In genomic region chr10:127750136-127750777, GRCm38 (mm10) we compare ENCODE assay signal across 8 mouse cellular contexts. TPM values are rescaled to one million over a fixed set of nuclear protein-coding genes. Genes with fewer than 3 reads are reported as not detected.
DNase-seq lines count a peak whose midpoint lies in the region; ATAC-seq lines count a peak whose summit lies in the region.

No protein-coding gene starts in this region.

- H3K27me3 ChIP-seq in lung, embryonic 15.5 days = no peaks in the 10 kb centered on the region
- H3K27me3 ChIP-seq in forebrain, embryonic 14.5 days (replicated peaks; ENCODE audit: control insufficient read depth, insufficient read depth, low read length) = no peaks in the 10 kb centered on the region
- no peaks in the 10 kb centered on the region for H3K27me3 ChIP-seq in intestine, embryonic 15.5 days (replicated peaks)
- no peaks in the 10 kb centered on the region for H3K27me3 ChIP-seq in neural tube, embryonic 15.5 days (replicated peaks)

- H3K9me3 ChIP-seq in lung, embryonic 15.5 days = no peaks in the 10 kb centered on the region
- H3K9me3 ChIP-seq in forebrain, embryonic 14.5 days (replicated peaks; ENCODE audit: control insufficient read depth, low read length) = no peaks in the 10 kb centered on the region
- no peaks in the 10 kb centered on the region for H3K9me3 ChIP-seq in intestine, embryonic 15.5 days
- no peaks in the 10 kb centered on the region for H3K9me3 ChIP-seq in neural tube, embryonic 15.5 days (replicated peaks)

- H3K27ac ChIP-seq in lung, embryonic 15.5 days = peak overlapping the region; percentile 35; the same call in 1 of the 2 replicates
- no peak overlapping the region for H3K27ac ChIP-seq in forebrain, embryonic 14.5 days (ENCODE audit: low read depth, low read length)
- H3K27ac ChIP-seq in intestine, embryonic 15.5 days = no peak overlapping the region
- H3K27ac ChIP-seq in neural tube, embryonic 15.5 days (replicated peaks) = peak overlapping the region; percentile 13; the same call in 1 of the 2 replicates

- peaks cover 16% of the 10 kb centered on the region for H3K36me3 ChIP-seq in lung, embryonic 15.5 days
- H3K36me3 ChIP-seq in forebrain, embryonic 14.5 days (ENCODE audit: control insufficient read depth, insufficient read depth, low read length) = peaks cover 32% of the 10 kb centered on the region
- H3K36me3 ChIP-seq in intestine, embryonic 15.5 days = peaks cover 11% of the 10 kb centered on the region; the same call in 1 of the 2 replicates
- H3K36me3 ChIP-seq in neural tube, embryonic 15.5 days = peaks cover 19% of the 10 kb centered on the region

- 41% methylated on average over 24 of the region's 24 CpGs for WGBS in lung, embryonic 15.5 days
- WGBS in forebrain, embryonic 14.5 days = 52% methylated on average over 24 of the region's 24 CpGs
- WGBS in intestine, embryonic 15.5 days = 55% methylated on average over 24 of the region's 24 CpGs
- WGBS in neural tube, embryonic 15.5 days = 58% methylated on average over 24 of the region's 24 CpGs

- peak overlapping the region; percentile 43 for H3K4me2 ChIP-seq in lung, embryonic 15.5 days
- H3K4me2 ChIP-seq in forebrain, embryonic 14.5 days (ENCODE audit: low read length) = peak overlapping the region; percentile 33
- peak overlapping the region; percentile 43 for H3K4me2 ChIP-seq in intestine, embryonic 15.5 days (replicated peaks)
- H3K4me2 ChIP-seq in neural tube, embryonic 15.5 days = peak overlapping the region; percentile 46

- ATAC-seq in lung, embryonic 15.5 days (ENCODE audit: borderline replicate concordance, extremely low read depth, low FRiP score, low TSS enrichment) = no peak
- no peak for ATAC-seq in forebrain, embryonic 14.5 days
- ATAC-seq in intestine, embryonic 15.5 days = no peak
- peak; percentile 21; the same call in 1 of the 2 replicates for ATAC-seq in neural tube, embryonic 15.5 days (ENCODE audit: low FRiP score)

- H3K4me3 ChIP-seq in lung, embryonic 15.5 days = peak overlapping the region; percentile 26
- H3K4me3 ChIP-seq in forebrain, embryonic 14.5 days (ENCODE audit: low read depth, low read length) = no peak overlapping the region
- 0 out of 2 replicates have a peak overlapping the region, but pooled peaks have one; percentile 4 for H3K4me3 ChIP-seq in intestine, embryonic 15.5 days (replicated peaks)
- H3K4me3 ChIP-seq in neural tube, embryonic 15.5 days (replicated peaks) = peak overlapping the region; percentile 21

- no peak for DNase-seq in lung, postnatal 4 days
- no peak for DNase-seq in forebrain, embryonic 14.5 days (ENCODE audit: low spot score)
- DNase-seq in left cerebral cortex, postnatal 36 days (ENCODE audit: low spot score in 2 of 2) = no peak
- no peak for DNase-seq in urinary bladder, adult 2 months (ENCODE audit: low spot score)
- DNase-seq in layer of hippocampus, postnatal 14 days (ENCODE audit: low spot score in 2 of 2) = no peak

- intact Hi-C loops in left cerebral cortex, postnatal 36 days (cut with DNase I) = no loop called here

- peaks cover 16% of the 10 kb centered on the region for H3K4me1 ChIP-seq in lung, embryonic 15.5 days
- no peaks in the 10 kb centered on the region for H3K4me1 ChIP-seq in forebrain, embryonic 14.5 days (ENCODE audit: control insufficient read depth, insufficient read depth, low read length)
- peaks cover 9% of the 10 kb centered on the region for H3K4me1 ChIP-seq in intestine, embryonic 15.5 days (replicated peaks)
- H3K4me1 ChIP-seq in neural tube, embryonic 15.5 days = peaks cover 12% of the 10 kb centered on the region

- H3K9ac ChIP-seq in lung, embryonic 15.5 days = no peak overlapping the region
- 0 out of 2 replicates have a peak overlapping the region, but pooled peaks have one; percentile 21 for H3K9ac ChIP-seq in forebrain, embryonic 14.5 days (ENCODE audit: low read length)
- no peak overlapping the region for H3K9ac ChIP-seq in intestine, embryonic 15.5 days
- H3K9ac ChIP-seq in neural tube, embryonic 15.5 days (replicated peaks) = 0 out of 2 replicates have a peak overlapping the region, but pooled peaks have one; percentile 24

RNA-seq across cellular contexts. Expression of gene Gpr182, which starts 1.3 kb away (rescaled TPM):
- polyA plus RNA-seq in lung, embryonic 15.5 days (2015; fragmentation: Nextera tagmentation; extraction: Ambion mirVana) = 10.4 and 11.8 TPM in 2 replicates
- polyA plus RNA-seq in forebrain, embryonic 14.5 days (2014; fragmentation: Nextera tagmentation; extraction: Ambion mirVana) = 0.30 and 0.78 TPM in 2 replicates
- 1.8 and 2.0 TPM in 2 replicates for polyA plus RNA-seq in intestine, embryonic 15.5 days (2015; fragmentation: Nextera tagmentation; extraction: Ambion mirVana)
- polyA plus RNA-seq in neural tube, embryonic 15.5 days (2015; fragmentation: Nextera tagmentation; extraction: Ambion mirVana) = 0.90 and 1.3 TPM in 2 replicates
- total RNA-seq in left cerebral cortex, postnatal 36 days (2021) = 1 to 10 TPM; 1.5 to 1.6 TPM
- 1.2 and 1.8 TPM in 2 replicates for polyA plus RNA-seq in urinary bladder, adult 2 months (2012; rRNA removed)
- total RNA-seq in layer of hippocampus, postnatal 14 days (2021) = 1 to 10 TPM; 1.6 TPM

RNA-seq across cellular contexts. Expression of gene Rdh1, which starts 9.3 kb away (rescaled TPM):
- not detected in 2 replicates for polyA plus RNA-seq in lung, embryonic 15.5 days (2015; fragmentation: Nextera tagmentation; extraction: Ambion mirVana)
- 0.05 TPM in 1 of 2 replicates, not detected in the other for polyA plus RNA-seq in forebrain, embryonic 14.5 days (2014; fragmentation: Nextera tagmentation; extraction: Ambion mirVana)
- 0.04 TPM in 1 of 2 replicates, not detected in the other for polyA plus RNA-seq in intestine, embryonic 15.5 days (2015; fragmentation: Nextera tagmentation; extraction: Ambion mirVana)
- not detected in 2 replicates for polyA plus RNA-seq in neural tube, embryonic 15.5 days (2015; fragmentation: Nextera tagmentation; extraction: Ambion mirVana)
- total RNA-seq in left cerebral cortex, postnatal 36 days (2021) = under 1 TPM; 0.15 to 0.36 TPM
- 0.03 and 0.09 TPM in 2 replicates for polyA plus RNA-seq in urinary bladder, adult 2 months (2012; rRNA removed)
- under 1 TPM; 0.09 to 0.24 TPM for total RNA-seq in layer of hippocampus, postnatal 14 days (2021)

RNA-seq across cellular contexts. Expression of gene Rdh16f1, which starts 9.3 kb away (rescaled TPM):
- polyA plus RNA-seq in lung, embryonic 15.5 days (2015; fragmentation: Nextera tagmentation; extraction: Ambion mirVana) = 0.15 TPM in 1 of 2 replicates, not detected in the other
- polyA plus RNA-seq in forebrain, embryonic 14.5 days (2014; fragmentation: Nextera tagmentation; extraction: Ambion mirVana) = not detected in 2 replicates
- 0.19 TPM in 1 of 2 replicates, not detected in the other for polyA plus RNA-seq in intestine, embryonic 15.5 days (2015; fragmentation: Nextera tagmentation; extraction: Ambion mirVana)
- not detected in 2 replicates for polyA plus RNA-seq in neural tube, embryonic 15.5 days (2015; fragmentation: Nextera tagmentation; extraction: Ambion mirVana)
- under 1 TPM; 0.57 to 0.66 TPM for total RNA-seq in left cerebral cortex, postnatal 36 days (2021)
- polyA plus RNA-seq in urinary bladder, adult 2 months (2012; rRNA removed) = 0.11 TPM in 1 of 2 replicates, not detected in the other
- under 1 TPM; 0.25 to 0.76 TPM for total RNA-seq in layer of hippocampus, postnatal 14 days (2021)

RNA-seq across cellular contexts. Expression of gene Zbtb39, which starts 10.9 kb away (rescaled TPM):
- polyA plus RNA-seq in lung, embryonic 15.5 days (2015; fragmentation: Nextera tagmentation; extraction: Ambion mirVana) = 2.9 and 3.1 TPM in 2 replicates
- polyA plus RNA-seq in forebrain, embryonic 14.5 days (2014; fragmentation: Nextera tagmentation; extraction: Ambion mirVana) = 4.5 and 5.0 TPM in 2 replicates
- 2.6 and 2.7 TPM in 2 replicates for polyA plus RNA-seq in intestine, embryonic 15.5 days (2015; fragmentation: Nextera tagmentation; extraction: Ambion mirVana)
- 2.4 and 2.8 TPM in 2 replicates for polyA plus RNA-seq in neural tube, embryonic 15.5 days (2015; fragmentation: Nextera tagmentation; extraction: Ambion mirVana)
- 1 to 10 TPM; 8.8 to 9.6 TPM for total RNA-seq in left cerebral cortex, postnatal 36 days (2021)
- polyA plus RNA-seq in urinary bladder, adult 2 months (2012; rRNA removed) = 6.1 and 7.6 TPM in 2 replicates
- 1 to 10 TPM; 9.1 to 9.5 TPM for total RNA-seq in layer of hippocampus, postnatal 14 days (2021)

RNA-seq across cellular contexts. Expression of gene Rdh9, which starts 25.9 kb away (rescaled TPM):
- polyA plus RNA-seq in lung, embryonic 15.5 days (2015; fragmentation: Nextera tagmentation; extraction: Ambion mirVana) = 0.15 TPM in 1 of 2 replicates, not detected in the other
- 0.08 and 0.12 TPM in 2 replicates for polyA plus RNA-seq in forebrain, embryonic 14.5 days (2014; fragmentation: Nextera tagmentation; extraction: Ambion mirVana)
- polyA plus RNA-seq in intestine, embryonic 15.5 days (2015; fragmentation: Nextera tagmentation; extraction: Ambion mirVana) = 0.13 TPM in 1 of 2 replicates, not detected in the other
- 0.09 and 0.27 TPM in 2 replicates for polyA plus RNA-seq in neural tube, embryonic 15.5 days (2015; fragmentation: Nextera tagmentation; extraction: Ambion mirVana)
- total RNA-seq in left cerebral cortex, postnatal 36 days (2021) = not detected
- 0.29 and 0.46 TPM in 2 replicates for polyA plus RNA-seq in urinary bladder, adult 2 months (2012; rRNA removed)
- not detected for total RNA-seq in layer of hippocampus, postnatal 14 days (2021)

Comparison
In these comparisons a context has a peak if more than half of its experiments do, and no peak if none do; other contexts are left out.
1. H3K27ac ChIP-seq: peak in lung, embryonic 15.5 days (single experiment) and neural tube, embryonic 15.5 days (single experiment); none in forebrain, embryonic 14.5 days (single experiment) and intestine, embryonic 15.5 days (single experiment).
2. H3K9ac ChIP-seq: peak in forebrain, embryonic 14.5 days (single experiment) and neural tube, embryonic 15.5 days (single experiment); none in lung, embryonic 15.5 days (single experiment) and intestine, embryonic 15.5 days (single experiment).
3. Peak in every context shown above with its lines, with median percentiles within 50 percentile points of each other: H3K4me2 ChIP-seq.